Mouse (Mus musculus) thymus, adult 2 months (tissue): ENCODE measurements at regions not wholly inside any gene's neighbourhood (a gene's known extent, or its start where the extent isn't known, plus 50 kb on each side); places are given as distances from the start of the nearest gene placed in this dataset.

Experiments used
- CTCF ChIP-seq: fragments of 200-500 bp; IDR thresholded peaks from 2 replicates; pipeline ENCODE4 v1.5.1; 2012; ENCODE audit warnings: mild to moderate bottlenecking, control low read depth, low read length, moderate library complexity, borderline replicate concordance; ENCODE audit not compliant: control insufficient read depth, poor library complexity, insufficient read depth; ENCODE audit errors: extremely low read depth
- POLR2A ChIP-seq: fragments of 200-500 bp; IDR thresholded peaks from 2 replicates; pipeline ENCODE4 v1.6.1; 2012; ENCODE audit warnings: mild to moderate bottlenecking, low read length, control low read depth, moderate library complexity; ENCODE audit not compliant: control insufficient read depth, poor library complexity, insufficient read depth; ENCODE audit errors: extremely low read depth

GRCm38 (mm10) chr7:145056320-145056719 lies 116.6 kb upstream of the Ccnd1 start:
- TF ChIP-seq CTCF = no peak
- TF ChIP-seq POLR2A = no peak
